Comparison of ENCODE assay signal across 8 mouse cellular contexts in the genomic region with DNA sequence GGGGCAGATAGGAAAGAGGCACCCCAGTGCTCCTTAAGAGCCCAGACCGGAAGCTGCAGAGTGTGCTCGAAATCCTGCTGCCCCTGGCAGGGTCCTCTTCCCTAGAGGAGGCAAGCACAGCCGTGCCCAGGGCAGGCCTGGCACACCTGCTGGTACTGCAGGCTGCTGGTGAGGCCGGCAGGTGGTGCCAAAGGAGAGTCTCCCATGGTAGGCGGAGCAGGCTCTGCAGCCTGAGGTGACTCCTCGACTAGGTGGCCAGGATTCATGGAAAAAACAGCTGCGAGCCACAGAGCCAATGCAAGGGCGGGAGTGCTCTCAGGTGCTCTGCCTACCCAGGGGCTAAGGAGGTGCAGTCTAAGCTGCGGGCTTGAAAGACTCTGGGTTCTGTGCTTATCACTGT. TPM values are rescaled to one million over a fixed set of nuclear protein-coding genes. Genes with fewer than 3 reads are reported as not detected.
DNase-seq lines count a peak whose midpoint lies in the region; ATAC-seq lines count a peak whose summit lies in the region.

No protein-coding gene starts in this region.

- no peak overlapping the region for H3K27ac ChIP-seq in lung, embryonic 16.5 days (ENCODE audit: low read length)

- no peaks in the 10 kb centered on the region for H3K27me3 ChIP-seq in lung, embryonic 16.5 days (ENCODE audit: control insufficient read depth, insufficient read depth, low read depth, low read length)

- DNase-seq in layer of hippocampus, adult 11-12 months (ENCODE audit: low spot score), result peak; percentile 44
- no peak for DNase-seq in layer of hippocampus, adult 9-10 months (ENCODE audit: low spot score)
- peak; percentile 46 for DNase-seq in NIH3T3 (ENCODE audit: low read depth)
- DNase-seq in cerebellum, adult 9-11 months, result peak; percentile 88
- peak; percentile 70 for DNase-seq in kidney, adult 11 months
- peak; percentile 66 for DNase-seq in testis, postnatal 10 days (ENCODE audit: low spot score)
- no peak for DNase-seq in natural killer cell, adult 2 months (ENCODE audit: low spot score in 2 of 2)

- H3K9me3 ChIP-seq in lung, embryonic 16.5 days (ENCODE audit: control insufficient read depth, low read length), result no peaks in the 10 kb centered on the region

- WGBS in lung, embryonic 16.5 days, result 28% methylated on average over 9 of the region's 9 CpGs

- ATAC-seq in lung, embryonic 16.5 days (ENCODE audit: low read depth), result peak; percentile 76

- H3K4me1 ChIP-seq in lung, embryonic 16.5 days (replicated peaks; ENCODE audit: control insufficient read depth, insufficient read depth, low read length), result no peaks in the 10 kb centered on the region

- no peak overlapping the region for H3K4me2 ChIP-seq in lung, embryonic 16.5 days (ENCODE audit: low read depth, low read length)

- H3K36me3 ChIP-seq in lung, embryonic 16.5 days (ENCODE audit: control insufficient read depth, insufficient read depth, low read length), result no peaks in the 10 kb centered on the region

- H3K9ac ChIP-seq in lung, embryonic 16.5 days (ENCODE audit: low read length), result no peak overlapping the region

- no peak overlapping the region for H3K4me3 ChIP-seq in lung, embryonic 16.5 days (ENCODE audit: low read length)

RNA-seq across cellular contexts. Expression of gene Cdiptos, which starts 10.4 kb away (rescaled TPM):
- polyA plus RNA-seq in lung, embryonic 16.5 days (2015; fragmentation: Nextera tagmentation; extraction: Ambion mirVana), result 0.89 and 2.1 TPM in 2 replicates

RNA-seq across cellular contexts. Expression of gene Cdipt, which starts 10.6 kb away (rescaled TPM):
- 119 and 122 TPM in 2 replicates for polyA plus RNA-seq in lung, embryonic 16.5 days (2015; fragmentation: Nextera tagmentation; extraction: Ambion mirVana)

RNA-seq across cellular contexts. Expression of gene Mvp, which starts 28.1 kb away (rescaled TPM):
- 14.9 and 17.9 TPM in 2 replicates for polyA plus RNA-seq in lung, embryonic 16.5 days (2015; fragmentation: Nextera tagmentation; extraction: Ambion mirVana)

RNA-seq across cellular contexts. Expression of gene Pagr1b, which starts 30.0 kb away (rescaled TPM):
- polyA plus RNA-seq in lung, embryonic 16.5 days (2015; fragmentation: Nextera tagmentation; extraction: Ambion mirVana), result 0.62 and 0.93 TPM in 2 replicates

RNA-seq across cellular contexts. Expression of gene Pagr1a, which starts 30.8 kb away (rescaled TPM):
- polyA plus RNA-seq in lung, embryonic 16.5 days (2015; fragmentation: Nextera tagmentation; extraction: Ambion mirVana), result 45.9 and 67.2 TPM in 2 replicates

Comparison
In these comparisons a context has a peak if more than half of its experiments do, and no peak if none do; other contexts are left out.
1. DNase-seq: peak in layer of hippocampus, adult 11-12 months (single experiment), NIH3T3 (single experiment), cerebellum, adult 9-11 months (single experiment), kidney, adult 11 months (single experiment) and testis, postnatal 10 days (single experiment); none in layer of hippocampus, adult 9-10 months (single experiment) and natural killer cell, adult 2 months (0 of 2).